Mouse (Mus musculus) cerebellum, postnatal 10 days (tissue): ENCODE data around the gene Pcare.

Experiments used
- DNase-seq, 2 experiments: peaks; one replicate each; pipeline ENCODE4 v3.0.0; 2021; ENCODE audit warnings: mixed read lengths in 2 of 2

Gene Pcare

GRCm38 (mm10) chr17:71721019-71721418 is 31.7 kb downstream of the Pcare start:
- DNase-seq = no peak

GRCm38 (mm10) chr17:71720434-71720833 is 32.3 kb downstream of the Pcare start:
- DNase-seq = peak; percentile 83 to 88

DNA sequence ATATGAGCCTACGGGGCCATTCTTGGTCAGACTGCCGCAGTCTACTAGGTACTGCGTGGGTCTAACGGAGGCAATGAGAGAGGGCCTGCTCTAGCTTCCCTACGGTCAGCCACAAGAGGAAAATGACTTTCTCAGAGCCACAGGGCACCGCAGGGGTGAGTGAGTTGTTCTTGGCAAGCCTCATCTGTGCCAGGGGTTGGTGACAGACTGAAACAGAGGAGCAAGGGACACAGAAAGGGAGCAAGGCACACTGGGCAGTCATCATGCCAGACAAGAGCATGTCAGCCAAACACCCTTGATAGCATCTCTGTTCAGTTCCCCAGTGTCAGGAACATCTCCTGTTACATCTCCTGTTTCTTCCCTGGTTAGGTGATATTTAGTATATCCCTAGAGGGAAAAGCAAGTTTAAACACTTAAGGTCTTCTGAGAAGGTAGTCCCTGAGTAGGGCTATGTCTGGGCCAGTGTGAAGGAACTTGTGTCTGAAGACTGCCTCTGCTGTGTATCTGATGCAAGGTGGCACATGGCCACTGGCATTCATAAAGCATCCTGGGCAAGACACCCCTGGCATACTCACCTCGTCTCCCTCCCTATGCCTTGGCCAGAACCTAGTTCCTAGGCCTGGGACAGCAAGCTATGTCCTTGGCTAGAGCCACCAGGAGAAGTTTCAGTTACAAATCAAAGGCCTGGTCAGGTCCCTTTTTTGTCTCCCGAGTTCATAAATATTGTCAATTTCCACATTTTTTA is 34.6 kb downstream of the Pcare start:
- DNase-seq = no peak

- no peak for DNase-seq
Observed at GRCm38 (mm10) chr17:71715034-71715433, 37.7 kb downstream of the Pcare start.

- DNase-seq = peak; percentile 53 to 57
Observed at GRCm38 (mm10) chr17:71712279-71712678, 40.4 kb downstream of the Pcare start.

DNA sequence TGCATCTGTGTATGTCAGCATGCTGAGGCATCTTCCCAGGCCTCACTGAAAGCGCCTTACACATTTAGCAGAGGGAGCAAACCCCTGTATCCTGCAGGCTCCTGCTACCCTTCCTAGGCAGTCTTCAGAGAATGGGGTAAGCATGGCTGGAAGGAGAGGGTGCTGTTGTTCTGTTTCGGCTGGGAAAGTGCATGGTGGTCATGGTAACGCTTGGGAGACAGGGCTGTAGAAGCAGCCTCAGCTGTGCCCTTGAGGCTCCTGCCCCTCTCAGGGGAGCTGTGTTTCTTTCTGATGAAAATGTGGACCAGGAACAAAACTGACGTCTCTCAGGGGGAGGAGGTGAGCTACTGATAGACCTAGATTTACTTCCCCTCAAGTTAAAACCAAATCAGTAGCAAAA is 45.0 kb downstream of the Pcare start:
- no peak for DNase-seq

GRCm38 (mm10) chr17:71705550-71706480 is 46.9 kb downstream of the Pcare start:
- peak in 1 of 2 experiments; percentile 42 for DNase-seq

GRCm38 (mm10) chr17:71705113-71705512 is 47.6 kb downstream of the Pcare start:
- DNase-seq = no peak

DNA sequence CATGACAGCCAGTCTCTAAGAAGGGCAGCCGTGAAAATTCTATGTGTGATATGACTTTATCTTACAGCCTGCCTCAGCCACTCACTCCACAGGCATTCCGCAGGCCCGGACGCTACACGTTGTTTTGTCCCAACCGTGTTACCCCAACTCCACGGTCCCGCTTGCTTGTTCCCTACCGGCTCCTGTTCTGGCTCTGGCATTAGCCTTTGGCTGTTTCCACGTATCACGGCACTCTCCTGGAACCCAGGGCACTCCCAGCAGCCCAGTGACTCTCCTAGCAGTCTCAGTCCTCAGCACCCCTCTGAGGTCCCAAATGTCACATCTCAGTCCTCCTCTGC is 54.1 kb downstream of the Pcare start:
- DNase-seq = no peak

GRCm38 (mm10) chr17:71697896-71698618 is 54.6 kb downstream of the Pcare start:
- DNase-seq = peak; percentile 78 to 81

GRCm38 (mm10) chr17:71696396-71696795 is 56.3 kb downstream of the Pcare start:
- DNase-seq = no peak

DNA sequence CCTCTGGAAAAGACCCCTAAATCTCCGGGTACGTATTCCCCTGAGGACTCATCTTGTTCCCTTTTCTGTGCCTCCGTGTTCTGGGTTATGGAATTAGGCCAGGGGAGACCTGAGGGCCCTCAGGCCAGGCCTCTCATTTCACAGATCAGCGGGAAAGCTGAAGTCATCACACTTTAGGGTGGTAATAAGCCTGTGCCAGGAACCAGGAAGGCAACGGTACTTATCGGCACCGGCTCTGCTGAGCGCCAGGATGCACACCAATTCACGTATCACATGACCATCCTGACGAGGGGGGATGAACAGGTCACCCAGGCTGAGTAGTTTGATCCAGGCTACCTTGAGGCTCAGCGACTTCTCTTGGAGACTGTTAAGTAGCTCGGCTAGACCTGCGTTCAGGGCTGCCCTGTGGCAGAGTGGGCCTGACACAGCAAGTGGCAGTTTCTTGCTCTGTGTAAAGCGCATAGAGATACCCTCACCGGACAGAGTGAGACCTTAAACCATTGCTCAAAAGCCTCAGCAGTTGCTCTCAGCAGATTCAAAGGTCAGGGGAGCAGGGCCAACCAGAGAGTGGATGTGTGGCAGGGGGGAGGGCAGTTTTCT is 56.9 kb downstream of the Pcare start:
- no peak for DNase-seq

DNA sequence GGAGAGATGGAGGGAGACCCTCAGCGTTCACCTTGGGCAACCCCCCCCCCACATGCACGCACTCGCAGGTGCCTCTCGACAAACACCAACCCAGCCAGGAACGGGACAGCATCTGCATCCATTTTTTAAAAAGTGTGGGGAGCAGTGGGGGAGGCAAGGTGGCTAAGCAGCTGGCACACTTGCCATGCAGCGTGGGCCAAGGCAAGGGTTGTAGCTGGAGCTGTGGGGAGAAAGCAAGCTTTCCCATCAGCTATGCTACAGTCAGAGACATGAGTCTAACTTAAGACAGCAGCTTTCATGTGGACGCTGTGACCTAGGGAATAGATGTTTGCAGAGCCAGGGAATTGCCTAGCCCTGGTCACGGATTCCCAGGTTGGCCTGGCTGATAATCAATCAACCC is 57.5 kb downstream of the Pcare start:
- DNase-seq = no peak

DNA sequence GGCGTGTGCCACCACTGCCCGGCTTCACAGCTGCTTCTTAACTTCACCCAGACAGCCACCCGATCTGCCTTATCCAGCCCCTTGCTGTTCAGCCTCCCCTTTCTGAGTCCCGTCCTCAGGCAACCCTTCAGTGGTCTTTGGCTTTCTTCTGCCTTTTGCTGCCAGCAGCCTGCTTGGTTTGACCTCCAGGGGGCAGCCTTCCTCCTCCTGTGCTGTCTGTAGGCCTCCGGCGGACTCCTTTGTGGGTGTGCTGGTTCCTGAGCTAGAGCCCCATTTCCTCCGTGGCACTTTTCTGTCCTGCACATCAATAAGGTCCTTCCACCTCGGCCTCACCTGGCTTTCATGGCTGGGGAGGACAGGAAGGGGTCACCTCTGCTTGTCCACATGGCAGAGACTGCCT is 58.9 kb downstream of the Pcare start:
- DNase-seq = peak; percentile 50 to 57
